Comparison of ENCODE assay signal across 15 mouse cellular contexts in genomic region chr3:42531397-42531796, GRCm38 (mm10).
DNase-seq lines count a peak whose midpoint lies in the region; ATAC-seq and TF ChIP-seq lines count a peak whose summit lies in the region.
"Had no signal": no experiment of that assay in that cellular context is flagged by ENCODE, and none has a peak within 500 bp of the region (broad histone marks: within the 10 kb centered on the region; RNA-seq: fewer than 3 reads in every experiment).

No protein-coding gene starts in this region.

- H3K27ac ChIP-seq in forebrain, embryonic 16.5 days (ENCODE audit: low read length) = no peak overlapping the region
- H3K27ac ChIP-seq in forebrain, embryonic 15.5 days (replicated peaks) = no peak overlapping the region

- H3K9ac ChIP-seq in forebrain, embryonic 16.5 days (replicated peaks; ENCODE audit: low read depth, low read length) = no peak overlapping the region
- no peak overlapping the region for H3K9ac ChIP-seq in forebrain, embryonic 15.5 days (replicated peaks)

- no peak for TF ChIP-seq POLR2A in brain, embryonic 14.5 days (IDR thresholded peaks at IDR 0.05; ENCODE audit: borderline replicate concordance, extremely low read depth, insufficient read depth, insufficient read length, poor library complexity, severe bottlenecking)

- H3K4me3 ChIP-seq in forebrain, embryonic 16.5 days (replicated peaks; ENCODE audit: low read length) = no peak overlapping the region
- no peak overlapping the region for H3K4me3 ChIP-seq in forebrain, embryonic 15.5 days

- 0 out of 2 replicates have a peak, but pooled peaks have one; percentile 52 for ATAC-seq in forebrain, embryonic 16.5 days
- ATAC-seq in forebrain, embryonic 15.5 days (replicated peaks) = no peak
- ATAC-seq: CD4-positive, CD25-positive, alpha-beta regulatory T cell, adult 4 months; intestine, postnatal 0 days; Patski had no signal

- H3K27me3 ChIP-seq in forebrain, embryonic 16.5 days (replicated peaks; ENCODE audit: control insufficient read depth, insufficient read depth, low read length) = no peaks in the 10 kb centered on the region
- H3K27me3 ChIP-seq in forebrain, embryonic 15.5 days = no peaks in the 10 kb centered on the region

- 43% methylated on average over 4 of the region's 4 CpGs for WGBS in forebrain, embryonic 16.5 days
- 45% methylated on average over 4 of the region's 4 CpGs for WGBS in forebrain, embryonic 15.5 days

- no peaks in the 10 kb centered on the region for H3K4me1 ChIP-seq in forebrain, embryonic 16.5 days (replicated peaks; ENCODE audit: control insufficient read depth, insufficient read depth, low read length)
- no peaks in the 10 kb centered on the region for H3K4me1 ChIP-seq in forebrain, embryonic 15.5 days

- H3K9me3 ChIP-seq in forebrain, embryonic 16.5 days (ENCODE audit: control insufficient read depth, low read length) = no peaks in the 10 kb centered on the region
- H3K9me3 ChIP-seq in forebrain, embryonic 15.5 days = no peaks in the 10 kb centered on the region

- no peaks in the 10 kb centered on the region for H3K36me3 ChIP-seq in forebrain, embryonic 16.5 days (ENCODE audit: control insufficient read depth, insufficient read depth)
- H3K36me3 ChIP-seq in forebrain, embryonic 15.5 days = no peaks in the 10 kb centered on the region

- peak; percentile 15 to 42 for DNase-seq in left cerebral cortex, adult 18-20 months (ENCODE audit: low spot score in 2 of 2)
- no peak for DNase-seq in left cerebral cortex, adult 8-10 months (ENCODE audit: low spot score in 2 of 2)
- DNase-seq in 3T3-L1 (ENCODE audit: low read depth, low spot score) = peak; percentile 12
- peak; percentile 59 for DNase-seq in brain, embryonic 14.5 days (ENCODE audit: low read depth)
- no peak for DNase-seq in retina, embryonic 14.5 days (ENCODE audit: low spot score)
- no peak for DNase-seq in testis, postnatal 10 days (ENCODE audit: low spot score)
- DNase-seq: adrenal gland, adult 2 months; heart, postnatal 4 days; retina, postnatal 1 day had no signal

- no peak for TF ChIP-seq CTCF in brain, embryonic 14.5 days (IDR thresholded peaks at IDR 0.05; ENCODE audit: borderline replicate concordance, extremely low read depth, insufficient read depth, insufficient read length)

- H3K4me2 ChIP-seq in forebrain, embryonic 16.5 days (ENCODE audit: low read length) = no peak overlapping the region
- H3K4me2 ChIP-seq in forebrain, embryonic 15.5 days (replicated peaks) = no peak overlapping the region
- H3K4me2 ChIP-seq: liver, embryonic 11.5 days had no signal

Comparison
In these comparisons a context has a peak if more than half of its experiments do, and no peak if none do; other contexts are left out.
1. DNase-seq: peak in left cerebral cortex, adult 18-20 months (2 of 2), 3T3-L1 (single experiment) and brain, embryonic 14.5 days (single experiment); none in left cerebral cortex, adult 8-10 months (0 of 2), retina, embryonic 14.5 days (single experiment) and testis, postnatal 10 days (single experiment).